Mouse (Mus musculus): ENCODE measurements around the gene Bbs9. TPM values are rescaled to one million over a fixed set of nuclear protein-coding genes. Genes with fewer than 3 reads are reported as not detected.

Gene Bbs9
- polyA plus RNA-seq, 1 experiment from 2014 or later, result 13.0 TPM

GRCm38 (mm10) chr9:22805981-22806380, 330.5 kb downstream of the Bbs9 start:
- Histone ChIP-seq H3K9me3 (no peaks in the 10 kb centered on the region), H3K36me3 (no peaks in the 10 kb centered on the region), H3K4me1 (no peaks in the 10 kb centered on the region), H3K9ac (no peak overlapping the region), H3K27ac (no peak overlapping the region), H3K4me3 (no peak overlapping the region), H3K4me2 (no peak overlapping the region), H3K27me3 (no peaks in the 10 kb centered on the region)
- ATAC-seq (ENCODE audit: insufficient number of reproducible peaks, low FRiP score, low TSS enrichment, low read depth), result no peak
- WGBS, result 89% methylated on average over 1 of the region's 1 CpGs

DNA sequence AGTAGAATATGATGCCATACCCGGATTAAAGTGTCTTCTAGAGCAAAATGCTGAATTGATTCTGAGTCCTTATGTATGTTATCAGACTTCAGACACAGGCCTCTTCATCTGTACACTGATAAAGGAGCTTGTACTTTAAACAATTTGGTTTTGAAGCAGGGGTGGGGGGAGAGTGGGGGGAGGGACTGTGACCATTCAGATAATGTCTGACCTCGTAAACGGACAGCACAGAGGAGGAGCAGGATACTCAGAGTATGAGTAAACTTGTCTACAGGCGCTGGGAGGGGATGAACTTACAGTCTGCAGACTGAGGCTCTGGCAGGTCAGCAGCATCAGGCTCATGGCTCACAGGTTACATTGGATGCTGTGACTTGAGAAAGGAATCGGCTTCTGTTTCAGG, 331.0 kb downstream of the Bbs9 start:
- Histone ChIP-seq H3K27ac (no peak overlapping the region), H3K4me2 (no peak overlapping the region), H3K4me1 (no peaks in the 10 kb centered on the region), H3K36me3 (no peaks in the 10 kb centered on the region), H3K27me3 (no peaks in the 10 kb centered on the region), H3K9ac (no peak overlapping the region), H3K4me3 (no peak overlapping the region), H3K9me3 (no peaks in the 10 kb centered on the region)
- no peak for ATAC-seq (ENCODE audit: insufficient number of reproducible peaks, low FRiP score, low TSS enrichment, low read depth)
- WGBS, result 68% methylated on average over 5 of the region's 5 CpGs

- no peak for ATAC-seq (ENCODE audit: insufficient number of reproducible peaks, low FRiP score, low TSS enrichment, low read depth)
- Histone ChIP-seq H3K36me3 (no peaks in the 10 kb centered on the region), H3K4me2 (no peak overlapping the region), H3K4me3 (no peak overlapping the region), H3K9me3 (no peaks in the 10 kb centered on the region), H3K9ac (no peak overlapping the region), H3K4me1 (no peaks in the 10 kb centered on the region), H3K27ac (no peak overlapping the region), H3K27me3 (no peaks in the 10 kb centered on the region)
- 78% methylated on average over 5 of the region's 5 CpGs for WGBS
These were observed 332.2 kb downstream of the Bbs9 start for GRCm38 (mm10) chr9:22807693-22808092.

GRCm38 (mm10) chr9:22809621-22810126, 334.2 kb downstream of the Bbs9 start:
- Histone ChIP-seq H3K4me3 (no peak overlapping the region), H3K27ac (no peak overlapping the region), H3K4me2 (no peak overlapping the region), H3K9ac (no peak overlapping the region), H3K4me1 (no peaks in the 10 kb centered on the region), H3K27me3 (no peaks in the 10 kb centered on the region), H3K9me3 (no peaks in the 10 kb centered on the region), H3K36me3 (no peaks in the 10 kb centered on the region)
- 83% methylated on average over 4 of the region's 4 CpGs for WGBS
- no peak for ATAC-seq (ENCODE audit: insufficient number of reproducible peaks, low FRiP score, low TSS enrichment, low read depth)

DNA sequence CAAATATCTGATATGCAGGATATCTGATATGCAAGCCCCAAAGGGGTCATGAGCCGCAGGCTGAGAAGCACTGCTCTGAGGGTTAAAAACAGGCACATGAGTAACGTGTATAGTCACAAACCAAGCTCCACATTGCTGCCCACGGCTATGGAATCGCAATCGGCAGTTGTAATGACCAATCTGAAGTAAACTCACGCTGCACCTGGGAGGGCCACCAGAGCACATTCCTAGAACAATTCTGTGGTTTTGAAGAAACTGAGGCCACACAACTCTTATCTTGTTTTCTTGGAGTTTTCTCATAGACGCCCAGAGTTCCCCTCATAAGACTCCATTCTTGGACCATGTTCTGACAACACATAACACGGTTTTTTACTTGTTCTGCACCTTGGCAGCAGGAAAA, 334.9 kb downstream of the Bbs9 start:
- Histone ChIP-seq H3K27me3 (no peaks in the 10 kb centered on the region), H3K4me1 (peaks cover 5% of the 10 kb centered on the region; the same call in 1 of the 2 replicates), H3K9me3 (no peaks in the 10 kb centered on the region), H3K4me3 (no peak overlapping the region), H3K27ac (no peak overlapping the region), H3K9ac (no peak overlapping the region), H3K36me3 (no peaks in the 10 kb centered on the region), H3K4me2 (no peak overlapping the region)
- 83% methylated on average over 8 of the region's 8 CpGs for WGBS
- no peak for ATAC-seq (ENCODE audit: insufficient number of reproducible peaks, low FRiP score, low TSS enrichment, low read depth)

DNA sequence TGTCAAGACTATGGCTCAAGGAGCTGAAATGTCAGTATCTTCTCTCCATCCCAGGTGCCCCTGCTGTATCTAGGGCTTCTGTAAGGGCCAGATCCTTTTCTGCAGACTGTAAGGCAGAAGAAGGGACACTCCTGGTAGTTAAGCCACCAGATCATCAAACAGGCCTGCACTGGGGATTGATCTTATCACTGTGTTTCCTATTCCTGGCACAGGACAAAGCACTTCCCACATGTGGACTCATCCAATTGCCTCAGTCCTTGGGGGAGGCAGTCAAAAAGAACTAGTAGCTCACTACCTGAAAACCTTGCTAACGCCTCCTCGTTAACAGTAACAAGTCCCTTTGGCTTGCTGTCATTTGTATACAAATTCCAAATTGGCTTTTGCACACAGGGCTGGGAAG, 336.4 kb downstream of the Bbs9 start:
- H3K27ac ChIP-seq, result no peak overlapping the region
- WGBS, result 75% methylated on average over 2 of the region's 2 CpGs
- no peaks in the 10 kb centered on the region for H3K36me3 ChIP-seq
- no peaks in the 10 kb centered on the region for H3K27me3 ChIP-seq
- no peak overlapping the region for H3K9ac ChIP-seq
- no peaks in the 10 kb centered on the region for H3K9me3 ChIP-seq
- no peak overlapping the region for H3K4me2 ChIP-seq
- H3K4me3 ChIP-seq, result no peak overlapping the region
- ATAC-seq (ENCODE audit: insufficient number of reproducible peaks, low FRiP score, low TSS enrichment, low read depth), result no peak
- peaks cover 5% of the 10 kb centered on the region; the same call in 1 of the 2 replicates for H3K4me1 ChIP-seq

- Histone ChIP-seq H3K27ac (peak overlapping the region; percentile 33; the same call in 1 of the 2 replicates), H3K4me3 (no peak overlapping the region), H3K9me3 (no peaks in the 10 kb centered on the region), H3K4me1 (peaks cover 5% of the 10 kb centered on the region; the same call in 1 of the 2 replicates), H3K27me3 (no peaks in the 10 kb centered on the region), H3K9ac (no peak overlapping the region), H3K36me3 (no peaks in the 10 kb centered on the region), H3K4me2 (no peak overlapping the region)
- no peak for ATAC-seq (ENCODE audit: insufficient number of reproducible peaks, low FRiP score, low TSS enrichment, low read depth)
- 35% methylated on average over 9 of the region's 9 CpGs for WGBS
These were observed 339.0 kb downstream of the Bbs9 start for GRCm38 (mm10) chr9:22814407-22815092.

GRCm38 (mm10) chr9:22815093-22815458, 339.6 kb downstream of the Bbs9 start:
- Histone ChIP-seq H3K4me3 (no peak overlapping the region), H3K27me3 (no peaks in the 10 kb centered on the region), H3K9me3 (no peaks in the 10 kb centered on the region), H3K9ac (no peak overlapping the region), H3K27ac (peak overlapping the region; percentile 33; the same call in 1 of the 2 replicates), H3K36me3 (no peaks in the 10 kb centered on the region), H3K4me1 (peaks cover 5% of the 10 kb centered on the region; the same call in 1 of the 2 replicates), H3K4me2 (no peak overlapping the region)
- 44% methylated on average over 7 of the region's 7 CpGs for WGBS
- no peak for ATAC-seq (ENCODE audit: insufficient number of reproducible peaks, low FRiP score, low TSS enrichment, low read depth)

DNA sequence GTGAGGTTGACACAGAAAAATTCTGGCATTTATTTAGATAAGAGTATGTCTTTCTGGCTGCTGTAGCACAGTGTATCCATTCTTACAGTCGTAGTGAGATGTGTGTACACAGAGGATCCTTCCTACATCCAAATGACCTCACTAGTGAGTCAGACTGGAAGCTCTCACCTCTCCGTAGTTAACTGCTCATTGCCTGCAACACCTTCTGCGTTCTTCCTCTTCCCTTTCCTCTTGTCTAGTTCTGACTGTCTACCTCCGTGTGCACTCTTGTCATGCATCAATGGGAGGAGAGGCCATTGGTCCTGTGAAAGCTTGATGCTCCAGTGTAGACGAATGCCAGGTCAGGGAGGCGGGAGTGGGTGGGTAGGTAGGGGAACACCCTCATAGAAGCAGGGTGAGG, 344.0 kb downstream of the Bbs9 start:
- H3K4me2 ChIP-seq, result no peak overlapping the region
- no peak overlapping the region for H3K9ac ChIP-seq
- H3K9me3 ChIP-seq, result no peaks in the 10 kb centered on the region
- H3K36me3 ChIP-seq, result no peaks in the 10 kb centered on the region
- WGBS, result 88% methylated on average over 6 of the region's 6 CpGs
- no peak for ATAC-seq (ENCODE audit: insufficient number of reproducible peaks, low FRiP score, low TSS enrichment, low read depth)
- no peak overlapping the region for H3K4me3 ChIP-seq
- no peaks in the 10 kb centered on the region; the same call in 1 of the 2 replicates for H3K27me3 ChIP-seq
- H3K27ac ChIP-seq, result no peak overlapping the region
- peaks cover 5% of the 10 kb centered on the region; the same call in 1 of the 2 replicates for H3K4me1 ChIP-seq

GRCm38 (mm10) chr9:22820646-22821185, 345.2 kb downstream of the Bbs9 start:
- no peaks in the 10 kb centered on the region; the same call in 1 of the 2 replicates for H3K27me3 ChIP-seq
- H3K4me2 ChIP-seq, result no peak overlapping the region
- H3K9ac ChIP-seq, result no peak overlapping the region
- no peaks in the 10 kb centered on the region for H3K9me3 ChIP-seq
- 51% methylated on average over 6 of the region's 6 CpGs for WGBS
- H3K4me3 ChIP-seq, result no peak overlapping the region
- H3K27ac ChIP-seq, result no peak overlapping the region
- no peaks in the 10 kb centered on the region for H3K36me3 ChIP-seq
- no peaks in the 10 kb centered on the region for H3K4me1 ChIP-seq
- no peak for ATAC-seq (ENCODE audit: insufficient number of reproducible peaks, low FRiP score, low TSS enrichment, low read depth)

GRCm38 (mm10) chr9:22822770-22823169, 347.3 kb downstream of the Bbs9 start:
- Histone ChIP-seq H3K4me3 (no peak overlapping the region), H3K4me1 (no peaks in the 10 kb centered on the region), H3K27ac (no peak overlapping the region), H3K27me3 (no peaks in the 10 kb centered on the region; the same call in 1 of the 2 replicates), H3K4me2 (no peak overlapping the region), H3K9ac (no peak overlapping the region), H3K36me3 (no peaks in the 10 kb centered on the region), H3K9me3 (no peaks in the 10 kb centered on the region)
- ATAC-seq (ENCODE audit: insufficient number of reproducible peaks, low FRiP score, low TSS enrichment, low read depth), result no peak
- 63% methylated on average over 5 of the region's 5 CpGs for WGBS

DNA sequence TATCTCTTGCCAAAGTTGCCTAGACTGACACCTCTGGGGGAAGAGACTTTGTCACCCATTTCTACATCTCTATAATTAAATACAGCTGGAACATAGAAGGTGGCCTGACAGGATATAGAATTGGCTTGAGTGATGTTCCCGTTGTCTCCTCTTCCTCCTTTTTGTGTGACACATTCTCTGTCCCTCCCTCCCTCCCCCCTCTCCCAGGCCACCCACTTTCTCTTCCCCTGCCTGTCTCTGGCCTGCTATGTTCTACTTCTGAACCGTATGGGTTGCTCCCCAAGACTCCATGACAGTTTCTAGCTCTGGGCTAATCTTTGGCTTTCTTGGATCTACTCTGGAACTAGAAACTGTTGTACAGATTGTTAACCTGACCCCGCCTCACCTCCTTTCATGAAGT, 348.3 kb downstream of the Bbs9 start:
- Histone ChIP-seq H3K27me3 (no peaks in the 10 kb centered on the region; the same call in 1 of the 2 replicates), H3K4me1 (0 out of 2 replicates have a peak, but pooled peaks cover 3% of the 10 kb centered on the region), H3K36me3 (no peaks in the 10 kb centered on the region), H3K4me3 (no peak overlapping the region), H3K9me3 (no peaks in the 10 kb centered on the region), H3K9ac (no peak overlapping the region), H3K4me2 (no peak overlapping the region), H3K27ac (no peak overlapping the region)
- 69% methylated on average over 3 of the region's 3 CpGs for WGBS
- no peak for ATAC-seq (ENCODE audit: insufficient number of reproducible peaks, low FRiP score, low TSS enrichment, low read depth)

All from limb, embryonic 15.5 days (tissue).